Mouse (Mus musculus) midbrain, embryonic 12.5 days (tissue): ENCODE measurements at regions not wholly inside any gene's neighbourhood (a gene's known extent, or its start where the extent isn't known, plus 50 kb on each side); places are given as distances from the start of the nearest gene placed in this dataset.
A peak's percentile ranks its signal among the peaks of the same experiment; 100 is the strongest.

Experiments
- ATAC-seq: fragments of 200-750 bp; cut with Nextera tagmentation; 2 replicates; pipeline ENCODE4 v1.8.0; 2017; ENCODE audit warnings: low read depth, moderate TSS enrichment, moderate library complexity; ENCODE audit not compliant: low FRiP score
- H3K27ac ChIP-seq: fragments of 300-500 bp; sonication (generic); replicated peaks from 2 replicates; pipeline ENCODE4 v1.5.1; 2016; ENCODE audit warnings: mild to moderate bottlenecking
- H3K27me3 ChIP-seq: fragments of 300-500 bp; sonication (generic); 2 replicates; pipeline ENCODE4 v1.6.1; 2016; ENCODE audit warnings: mild to moderate bottlenecking
- H3K36me3 ChIP-seq: fragments of 300-500 bp; sonication (generic); 2 replicates; pipeline ENCODE4 v1.6.1; 2016
- H3K4me1 ChIP-seq: fragments of 300-500 bp; sonication (generic); 2 replicates; pipeline ENCODE4 v1.6.1; 2016
- H3K4me2 ChIP-seq: fragments of 300-500 bp; sonication (generic); replicated peaks from 2 replicates; pipeline ENCODE4 v1.6.1; 2016; ENCODE audit warnings: mild to moderate bottlenecking, moderate library complexity
- H3K4me3 ChIP-seq: fragments of 300-500 bp; sonication (generic); 2 replicates; pipeline ENCODE4 v1.5.1; 2016; ENCODE audit warnings: mild to moderate bottlenecking
- H3K9ac ChIP-seq: fragments of 300-500 bp; sonication (generic); replicated peaks from 2 replicates; pipeline ENCODE4 v1.6.1; 2016; ENCODE audit warnings: mild to moderate bottlenecking, moderate library complexity
- H3K9me3 ChIP-seq: fragments of 300-500 bp; sonication (generic); 2 replicates; pipeline ENCODE4 v1.6.1; 2016; ENCODE audit warnings: mild to moderate bottlenecking
- WGBS: fragments of 180-500 bp; shearing (Covaris S2); methylation state at CpG from one replicate; pipeline ENCODE4 v1.1.7; 2016; 5-methylcytosine and 5-hydroxymethylcytosine counted together

DNA sequence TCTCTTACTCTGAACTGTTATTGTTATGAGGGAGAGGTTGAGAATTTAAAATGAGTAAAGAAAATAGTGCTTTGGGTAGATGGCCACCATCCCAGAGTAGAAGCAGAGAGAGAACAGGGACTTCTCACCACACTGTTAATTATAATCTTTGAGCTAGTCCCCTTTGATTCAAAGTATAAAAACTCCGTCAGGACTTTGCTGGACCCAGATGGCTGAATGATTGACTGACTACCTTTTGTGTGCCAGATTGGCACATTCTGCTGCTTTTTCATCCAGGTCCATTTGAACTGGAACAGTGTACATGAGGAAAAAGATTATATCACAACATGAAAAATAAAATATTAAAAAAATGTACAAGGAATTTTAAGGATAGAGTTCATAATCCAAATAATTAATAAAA, 449.8 kb downstream of the Slitrk1 start:
- Histone ChIP-seq H3K36me3 (no peaks in the 10 kb centered on the region), H3K4me3 (no peak overlapping the region), H3K27me3 (no peaks in the 10 kb centered on the region), H3K27ac (no peak overlapping the region), H3K4me2 (no peak overlapping the region), H3K9ac (no peak overlapping the region), H3K9me3 (no peaks in the 10 kb centered on the region), H3K4me1 (no peaks in the 10 kb centered on the region)
- 85% methylated on average over 1 of the region's 1 CpGs for WGBS
- ATAC-seq: no peak

DNA sequence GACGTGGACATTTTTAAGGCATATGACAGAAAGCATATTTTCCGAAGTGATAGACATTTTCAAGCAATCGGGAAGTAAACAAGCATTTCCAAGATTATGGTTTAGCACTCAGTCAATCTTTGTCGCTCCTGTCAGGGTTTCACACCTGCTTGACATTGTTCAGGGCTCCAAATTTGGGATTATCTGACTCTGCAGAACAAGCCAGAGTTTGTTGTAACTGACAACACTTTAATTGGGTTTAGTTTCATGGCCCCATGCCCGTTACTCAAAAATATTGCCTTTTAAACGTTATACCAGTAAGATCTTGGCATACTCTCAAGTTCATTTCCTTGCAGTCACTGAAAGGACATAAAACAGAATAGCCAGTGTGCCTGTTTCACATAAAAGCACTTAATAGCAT, 454.6 kb downstream of the Slitrk1 start:
- Histone ChIP-seq H3K4me2 (no peak overlapping the region), H3K4me1 (no peaks in the 10 kb centered on the region), H3K27ac (no peak overlapping the region), H3K4me3 (no peak overlapping the region), H3K27me3 (no peaks in the 10 kb centered on the region), H3K9ac (no peak overlapping the region), H3K9me3 (no peaks in the 10 kb centered on the region), H3K36me3 (no peaks in the 10 kb centered on the region)
- WGBS: 80% methylated on average over 6 of the region's 6 CpGs
- no peak for ATAC-seq

DNA sequence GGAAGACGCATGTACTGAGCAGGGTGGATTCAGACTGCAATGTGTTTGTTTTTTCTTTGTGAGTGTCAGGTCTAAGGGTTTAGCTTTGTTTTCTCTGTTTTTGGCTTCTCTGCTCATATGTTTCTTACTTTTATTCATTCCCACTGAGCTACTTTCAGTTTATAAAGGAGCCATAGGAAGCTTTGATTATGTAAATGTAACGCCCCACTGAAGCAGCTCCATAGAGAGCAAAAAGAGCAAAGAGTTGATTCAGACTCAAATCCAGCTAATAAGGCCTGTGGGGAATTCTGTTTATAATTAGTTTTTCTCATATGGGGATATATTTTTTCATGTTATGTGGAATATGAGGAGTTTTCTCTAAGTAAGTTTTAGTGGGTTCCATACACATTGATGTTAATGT, 476.9 kb downstream of the Slitrk1 start:
- no peaks in the 10 kb centered on the region for H3K4me1 ChIP-seq
- H3K27me3 ChIP-seq: no peaks in the 10 kb centered on the region
- 27% methylated on average over 2 of the region's 2 CpGs for WGBS
- no peak overlapping the region for H3K27ac ChIP-seq
- H3K9ac ChIP-seq: no peak overlapping the region
- H3K36me3 ChIP-seq: no peaks in the 10 kb centered on the region
- H3K4me3 ChIP-seq: no peak overlapping the region
- H3K9me3 ChIP-seq: no peaks in the 10 kb centered on the region
- ATAC-seq: peak; percentile 61; the same call in 1 of the 2 replicates
- H3K4me2 ChIP-seq: no peak overlapping the region

DNA sequence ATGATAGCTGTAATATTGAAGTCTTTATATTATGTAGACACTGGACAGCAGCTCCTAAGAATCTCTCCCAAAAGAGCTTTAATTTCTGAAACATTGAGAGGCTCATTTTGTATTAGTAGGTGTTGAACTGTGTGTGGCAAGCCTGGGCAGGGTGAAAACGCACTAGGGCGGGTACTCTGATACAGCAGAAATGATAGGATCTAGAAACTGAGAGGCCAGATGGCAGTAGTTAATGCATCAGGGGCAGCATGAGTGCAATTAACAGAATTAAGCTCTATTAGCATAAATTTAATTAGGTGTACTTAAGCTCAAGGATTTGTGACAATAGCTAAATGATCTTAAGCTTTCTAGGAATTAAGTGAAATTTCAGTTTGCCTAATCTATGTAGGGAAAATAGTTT, 508.8 kb downstream of the Slitrk1 start:
- Histone ChIP-seq H3K36me3 (no peaks in the 10 kb centered on the region), H3K4me1 (no peaks in the 10 kb centered on the region), H3K9ac (no peak overlapping the region), H3K9me3 (no peaks in the 10 kb centered on the region), H3K27ac (no peak overlapping the region), H3K4me2 (no peak overlapping the region), H3K27me3 (no peaks in the 10 kb centered on the region), H3K4me3 (no peak overlapping the region)
- ATAC-seq: peak; percentile 71
- WGBS: 47% methylated on average over 2 of the region's 2 CpGs

DNA sequence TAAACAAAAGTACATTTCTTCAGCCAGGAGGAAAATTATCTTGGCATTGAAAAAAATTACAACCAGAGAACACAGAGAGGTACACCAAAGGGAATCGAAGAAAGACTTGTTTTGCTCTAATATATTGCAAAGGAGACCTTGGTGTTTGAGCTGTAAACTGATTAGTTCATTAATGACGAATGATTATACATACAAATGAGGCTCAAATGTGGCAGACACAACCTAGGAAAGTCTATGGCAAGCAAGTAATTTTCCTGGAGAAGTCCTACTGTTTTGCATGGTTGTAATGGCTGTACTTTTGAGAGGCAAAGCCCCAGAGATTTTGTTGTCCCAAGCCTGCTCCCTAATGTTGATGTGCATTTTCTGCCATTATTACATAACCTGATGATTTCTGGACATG, 510.5 kb downstream of the Slitrk1 start:
- no peaks in the 10 kb centered on the region for H3K4me1 ChIP-seq
- H3K4me3 ChIP-seq: no peak overlapping the region
- 81% methylated on average over 2 of the region's 2 CpGs for whole genome bisulfite sequencing
- no peak overlapping the region for H3K9ac ChIP-seq
- ATAC-seq: no peak
- H3K27me3 ChIP-seq: no peaks in the 10 kb centered on the region
- no peaks in the 10 kb centered on the region for H3K9me3 ChIP-seq
- no peak overlapping the region for H3K4me2 ChIP-seq
- H3K27ac ChIP-seq: no peak overlapping the region
- H3K36me3 ChIP-seq: no peaks in the 10 kb centered on the region
